Mouse (Mus musculus) midbrain, embryonic 13.5 days (tissue): ENCODE results near the gene Chaf1a. TPM values are rescaled to one million over a fixed set of nuclear protein-coding genes. Genes with fewer than 3 reads are reported as not detected.

Experiments used
- ATAC-seq: fragments of 200-750 bp; cut with Nextera tagmentation; 2 replicates; pipeline ENCODE4 v1.8.0; 2017; ENCODE audit warnings: mild to moderate bottlenecking, moderate TSS enrichment, moderate library complexity
- H3K27ac ChIP-seq: fragments of 300-500 bp; sonication (generic); 2 replicates; pipeline ENCODE4 v1.5.1; 2015; ENCODE audit warnings: inconsistent platforms, mild to moderate bottlenecking, moderate library complexity
- H3K27me3 ChIP-seq: fragments of 300-500 bp; sonication (generic); 2 replicates; pipeline ENCODE4 v1.6.1; 2015; ENCODE audit warnings: mild to moderate bottlenecking, inconsistent platforms
- H3K36me3 ChIP-seq: fragments of 300-500 bp; sonication (generic); 2 replicates; pipeline ENCODE4 v1.6.1; 2015; ENCODE audit warnings: mild to moderate bottlenecking, inconsistent platforms
- H3K4me1 ChIP-seq: fragments of 300-500 bp; sonication (generic); replicated peaks from 2 replicates; pipeline ENCODE4 v1.6.1; 2015; ENCODE audit warnings: inconsistent platforms
- H3K4me2 ChIP-seq: fragments of 300-500 bp; sonication (generic); replicated peaks from 2 replicates; pipeline ENCODE4 v1.6.1; 2015; ENCODE audit warnings: moderate library complexity, mild to moderate bottlenecking, inconsistent platforms
- H3K4me3 ChIP-seq: fragments of 300-500 bp; sonication (generic); replicated peaks from 2 replicates; pipeline ENCODE4 v1.5.1; 2015; ENCODE audit warnings: mild to moderate bottlenecking, inconsistent platforms
- H3K9ac ChIP-seq: fragments of 300-500 bp; sonication (generic); replicated peaks from 2 replicates; pipeline ENCODE4 v1.6.1; 2015; ENCODE audit warnings: mild to moderate bottlenecking, inconsistent platforms
- H3K9me3 ChIP-seq: fragments of 300-500 bp; sonication (generic); 2 replicates; pipeline ENCODE4 v1.6.1; 2016; ENCODE audit warnings: mild to moderate bottlenecking, inconsistent platforms
- WGBS: fragments of 180-500 bp; shearing (Covaris S2); methylation state at CpG from one replicate; pipeline ENCODE4 v1.1.7; 2015; 5-methylcytosine and 5-hydroxymethylcytosine counted together
- polyA plus RNA-seq: library from polyadenylated mRNA; unstranded; fragments of >200 nt; fragmentation: Nextera tagmentation; extraction: Ambion mirVana; gene quantifications from 2 replicates; pipeline ENCODE4 v1.2.1, GENCODE M21; 2015

Chaf1a gene
- polyA plus RNA-seq, 1 experiment from 2014 or later = 11.0 TPM

DNA sequence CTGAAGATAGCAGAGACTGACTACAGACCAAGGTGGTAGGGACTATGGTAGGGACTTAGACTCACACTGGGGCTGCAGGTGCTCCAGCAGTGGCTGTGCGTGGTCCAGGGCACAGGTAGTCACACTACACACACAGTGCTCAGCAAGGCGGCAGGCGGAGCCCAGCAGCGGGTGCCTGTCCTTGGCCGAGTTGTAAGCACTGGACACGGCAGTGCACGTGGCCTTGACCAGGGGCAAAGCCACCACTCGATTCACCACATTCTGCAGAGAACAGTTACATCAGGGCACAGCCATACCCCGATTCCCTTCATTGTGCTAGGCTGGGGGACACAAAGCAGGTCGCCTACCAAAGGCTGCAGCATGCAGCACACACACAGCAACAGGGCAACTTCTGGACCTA lies 76.0 kb downstream of the Chaf1a start:
- no peaks in the 10 kb centered on the region for H3K36me3 ChIP-seq
- no peak overlapping the region for H3K4me2 ChIP-seq
- H3K4me3 ChIP-seq = no peak overlapping the region
- WGBS = 74% methylated on average over 10 of the region's 10 CpGs
- H3K27me3 ChIP-seq = peaks cover 50% of the 10 kb centered on the region
- no peak overlapping the region for H3K9ac ChIP-seq
- H3K27ac ChIP-seq = no peak overlapping the region
- no peak for ATAC-seq
- H3K4me1 ChIP-seq = peaks cover 16% of the 10 kb centered on the region
- H3K9me3 ChIP-seq = no peaks in the 10 kb centered on the region

DNA sequence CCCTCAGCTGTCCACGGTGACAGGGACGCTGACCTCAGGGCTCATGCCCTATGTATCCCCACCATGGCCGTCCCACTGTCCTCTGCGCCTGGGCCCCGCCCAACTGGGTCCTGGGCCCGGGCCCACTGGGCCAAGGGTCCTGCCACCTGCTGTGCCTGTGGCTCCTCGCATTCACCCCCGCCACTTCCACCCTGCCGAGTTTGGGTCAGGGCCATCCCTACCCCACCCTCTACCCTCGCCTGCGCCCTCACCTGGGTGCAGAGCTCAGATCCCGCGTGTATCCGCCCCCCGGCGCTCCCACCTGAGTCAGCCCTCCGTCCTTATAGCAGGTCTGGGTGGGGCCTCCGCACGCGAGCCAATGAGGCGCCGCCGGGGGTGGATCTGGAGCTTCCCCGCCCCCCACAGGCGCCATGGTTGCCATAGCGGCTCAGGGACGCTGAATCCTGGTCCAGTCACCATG lies 77.0 kb downstream of the Chaf1a start, which contains the start of gene Plin5:
Plin5 (minus strand) TSS at position 346 of the 460 bp plus-strand sequence.
- H3K9me3 ChIP-seq = peaks cover 4% of the 10 kb centered on the region
- H3K4me2 ChIP-seq = peak within 1 kb of the TSS; percentile 51
- H3K9ac ChIP-seq = peak within 1 kb of the TSS; percentile 49; the same call in 1 of the 2 replicates
- peaks cover 16% of the 10 kb centered on the region for H3K4me1 ChIP-seq
- peak within 1 kb of the TSS; percentile 26 for H3K4me3 ChIP-seq
- H3K27me3 ChIP-seq = peaks cover 61% of the 10 kb centered on the region
- ATAC-seq = peak; percentile 40
- H3K36me3 ChIP-seq = peaks cover 2% of the 10 kb centered on the region; the same call in 1 of the 2 replicates
- no peak within 1 kb of the TSS for H3K27ac ChIP-seq
- WGBS = under 1% methylated on average over 27 of the region's 27 CpGs

DNA sequence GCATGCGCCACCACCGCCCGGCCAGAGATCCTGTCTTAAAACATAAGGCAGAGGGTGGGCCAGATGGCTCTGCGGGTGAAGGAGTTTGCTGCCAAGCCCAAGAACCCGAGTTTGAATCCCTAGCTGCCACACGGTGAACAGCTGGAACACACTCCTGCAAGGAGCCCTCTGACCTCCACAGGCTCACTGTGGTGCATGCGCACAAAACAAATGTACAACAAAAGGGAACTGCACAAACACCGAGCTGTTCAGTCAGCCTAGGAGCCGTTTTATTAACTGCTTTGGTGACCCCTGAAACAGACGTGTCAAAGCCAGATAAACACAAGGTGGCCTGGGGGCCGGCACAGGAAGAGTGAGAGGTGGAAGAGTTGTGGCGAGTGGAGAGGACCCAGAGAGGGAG lies 79.2 kb downstream of the Chaf1a start:
- Histone ChIP-seq H3K27me3 (peaks cover 82% of the 10 kb centered on the region), H3K9ac (no peak overlapping the region), H3K36me3 (peaks cover 23% of the 10 kb centered on the region), H3K4me2 (no peak overlapping the region), H3K27ac (no peak overlapping the region), H3K4me3 (no peak overlapping the region), H3K9me3 (peaks cover 16% of the 10 kb centered on the region), H3K4me1 (peaks cover 22% of the 10 kb centered on the region)
- 51% methylated on average over 12 of the region's 12 CpGs for WGBS
- ATAC-seq = no peak

DNA sequence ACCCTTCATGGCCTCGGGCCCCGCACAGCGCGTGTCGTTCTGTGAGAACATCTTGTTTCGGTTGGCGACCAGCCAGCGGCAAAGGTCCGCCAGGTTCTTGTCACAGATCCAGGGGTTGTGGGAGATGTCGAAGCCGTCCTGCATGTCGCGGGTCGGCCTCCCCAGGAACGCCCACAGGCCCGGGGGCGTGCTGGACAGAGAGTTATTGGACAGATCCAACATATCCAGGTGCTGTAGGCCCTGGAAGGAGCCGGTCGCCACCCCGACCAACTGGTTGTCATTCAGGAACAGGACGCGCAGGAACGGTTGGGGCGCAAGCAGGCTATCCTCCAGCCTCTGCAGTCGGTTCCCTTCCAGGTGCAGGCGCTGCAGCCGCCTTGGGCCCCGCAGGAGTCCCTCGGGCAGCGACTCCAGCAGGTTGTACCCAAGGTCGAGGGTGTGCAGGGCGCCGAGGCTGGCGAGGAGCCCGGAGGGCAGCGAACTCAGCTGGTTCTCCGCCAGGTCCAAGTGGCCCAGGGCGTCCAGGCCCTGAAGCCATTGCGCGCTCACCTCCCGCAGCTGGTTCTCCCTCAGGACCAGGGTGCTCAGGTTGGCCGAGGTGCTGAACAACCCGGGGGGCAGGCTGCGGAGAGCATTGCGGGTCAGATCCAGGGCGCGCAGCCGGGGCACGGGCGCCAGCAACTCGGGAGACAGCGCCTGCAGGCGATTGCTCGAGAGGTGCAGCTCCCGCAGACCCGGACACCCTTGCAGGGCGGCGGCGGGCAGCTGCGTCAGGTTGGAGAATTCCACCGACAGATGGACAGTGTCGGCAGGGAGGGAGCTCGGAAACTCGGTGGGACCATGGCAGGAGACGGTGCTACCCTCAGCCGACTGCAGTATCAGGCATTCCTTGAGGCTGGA lies 80.0 kb downstream of the Chaf1a start:
- WGBS = 10% methylated on average over 66 of the region's 66 CpGs
- Histone ChIP-seq H3K27me3 (peaks cover 88% of the 10 kb centered on the region), H3K9me3 (peaks cover 16% of the 10 kb centered on the region), H3K9ac (no peak overlapping the region), H3K27ac (no peak overlapping the region), H3K4me1 (peaks cover 26% of the 10 kb centered on the region), H3K36me3 (peaks cover 28% of the 10 kb centered on the region), H3K4me3 (no peak overlapping the region), H3K4me2 (no peak overlapping the region)
- no peak for ATAC-seq

DNA sequence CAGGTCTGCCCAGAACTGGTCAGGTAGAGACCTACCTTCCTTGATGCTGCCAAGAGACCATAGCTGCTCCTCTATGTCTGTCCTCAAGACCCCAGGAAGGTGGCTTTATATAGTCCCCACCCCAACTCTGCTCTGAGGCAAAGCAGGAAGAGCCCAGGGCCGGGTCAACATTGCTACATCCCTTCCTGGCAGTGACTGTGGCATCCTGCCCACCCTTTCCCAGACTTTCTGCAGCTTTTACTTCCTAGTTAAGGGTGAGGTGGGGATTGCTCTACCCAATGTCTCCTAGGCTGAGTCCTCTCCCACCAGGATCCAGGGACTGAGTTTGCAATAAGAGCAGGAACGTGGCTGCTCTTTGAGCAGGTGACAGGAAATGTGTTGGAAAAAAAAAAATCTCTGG lies 81.6 kb downstream of the Chaf1a start, which contains the start of gene Lrg1:
Lrg1 (minus strand) TSS at position 176 of the 400 bp plus-strand sequence.
- peaks cover 41% of the 10 kb centered on the region for H3K36me3 ChIP-seq
- H3K9me3 ChIP-seq = peaks cover 16% of the 10 kb centered on the region
- H3K27me3 ChIP-seq = peaks cover 90% of the 10 kb centered on the region
- no peak within 1 kb of the TSS for H3K27ac ChIP-seq
- peaks cover 26% of the 10 kb centered on the region for H3K4me1 ChIP-seq
- no peak for ATAC-seq
- no peak within 1 kb of the TSS for H3K9ac ChIP-seq
- no peak within 1 kb of the TSS for H3K4me3 ChIP-seq
- H3K4me2 ChIP-seq = no peak within 1 kb of the TSS
- 73% methylated on average over 2 of the region's 2 CpGs for WGBS

Other genes with a start within 250 kb of the Chaf1a start
- gene Zfp119a, start 161.5 kb upstream of the Chaf1a start, polyA plus RNA-seq = 14.5 and 15.2 TPM in 2 replicates
- 16.3 and 19.2 TPM in 2 replicates for gene Zfp959, start 148.3 kb upstream of the Chaf1a start, polyA plus RNA-seq
- gene Zfp119b, start 90.9 kb upstream of the Chaf1a start, polyA plus RNA-seq = 9.4 and 9.5 TPM in 2 replicates
- 4.7 and 5.1 TPM in 2 replicates for gene Ebi3, start 87.8 kb upstream of the Chaf1a start, polyA plus RNA-seq
- gene Yju2, start 81.3 kb upstream of the Chaf1a start, polyA plus RNA-seq = 27.9 and 28.2 TPM in 2 replicates
- 181 and 184 TPM in 2 replicates for gene Shd, start 70.0 kb upstream of the Chaf1a start, polyA plus RNA-seq
- gene Fsd1, start 53.9 kb upstream of the Chaf1a start, polyA plus RNA-seq = 135 and 136 TPM in 2 replicates
- gene Stap2, start 34.9 kb upstream of the Chaf1a start, polyA plus RNA-seq = 4.6 and 5.0 TPM in 2 replicates
- 159 and 182 TPM in 2 replicates for gene Mpnd, start 34.7 kb upstream of the Chaf1a start, polyA plus RNA-seq
- 113 and 123 TPM in 2 replicates for gene Sh3gl1, start 3.8 kb upstream of the Chaf1a start, polyA plus RNA-seq
- 73.7 and 78.6 TPM in 2 replicates for gene Ubxn6, start 34.6 kb downstream of the Chaf1a start, polyA plus RNA-seq
- 156 and 159 TPM in 2 replicates for gene Hdgfl2, start 39.2 kb downstream of the Chaf1a start, polyA plus RNA-seq
- gene Plin4, start 69.4 kb downstream of the Chaf1a start, polyA plus RNA-seq = 0.04 and 0.11 TPM in 2 replicates
- gene Plin5, start 77.2 kb downstream of the Chaf1a start, polyA plus RNA-seq = 0.43 and 0.55 TPM in 2 replicates
- 0.15 TPM in 1 of 2 replicates, not detected in the other for gene Lrg1, start 81.6 kb downstream of the Chaf1a start, polyA plus RNA-seq
- 7.6 and 10.4 TPM in 2 replicates for gene Sema6b, start 99.9 kb downstream of the Chaf1a start, polyA plus RNA-seq
- 8.2 and 8.7 TPM in 2 replicates for gene Tnfaip8l1, start 122.0 kb downstream of the Chaf1a start, polyA plus RNA-seq
- 64.6 and 68.4 TPM in 2 replicates for gene Mydgf, start 143.5 kb downstream of the Chaf1a start, polyA plus RNA-seq
- gene Dpp9, start 178.5 kb downstream of the Chaf1a start, polyA plus RNA-seq = 26.6 and 29.3 TPM in 2 replicates
- 18.1 and 19.4 TPM in 2 replicates for gene Fem1a, start 216.4 kb downstream of the Chaf1a start, polyA plus RNA-seq
- 1.0 and 1.3 TPM in 2 replicates for gene Ticam1, start 236.3 kb downstream of the Chaf1a start, polyA plus RNA-seq